Mouse (Mus musculus) common myeloid progenitor, adult 5-6 weeks (primary cell): Measurements from ENCODE around the gene Fam20b. TPM values are rescaled to one million over a fixed set of nuclear protein-coding genes. Genes with fewer than 3 reads are reported as not detected.

Experiments
- ATAC-seq: replicated peaks from 2 replicates; pipeline ENCODE4 v1.8.0; 2016; ENCODE audit warnings: low read depth, mild to moderate bottlenecking, moderate TSS enrichment, inconsistent platforms; ENCODE audit not compliant: poor library complexity, severe bottlenecking
- total RNA-seq: library from RNA; stranded (forward); fragments of 200-1000, 187-1606 nt; gene quantifications from 2 replicates; pipeline ENCODE4 v1.2.3, GENCODE M21; 2017

The Fam20b gene
- 35.0 and 35.9 TPM in 2 replicates for total RNA-seq

- peak; percentile 97 for ATAC-seq
Measured at GRCm38 (mm10) chr1:156718950-156719805, at the start of gene Fam20b. Fam20b (minus strand) TSS chr1:156719086.

DNA sequence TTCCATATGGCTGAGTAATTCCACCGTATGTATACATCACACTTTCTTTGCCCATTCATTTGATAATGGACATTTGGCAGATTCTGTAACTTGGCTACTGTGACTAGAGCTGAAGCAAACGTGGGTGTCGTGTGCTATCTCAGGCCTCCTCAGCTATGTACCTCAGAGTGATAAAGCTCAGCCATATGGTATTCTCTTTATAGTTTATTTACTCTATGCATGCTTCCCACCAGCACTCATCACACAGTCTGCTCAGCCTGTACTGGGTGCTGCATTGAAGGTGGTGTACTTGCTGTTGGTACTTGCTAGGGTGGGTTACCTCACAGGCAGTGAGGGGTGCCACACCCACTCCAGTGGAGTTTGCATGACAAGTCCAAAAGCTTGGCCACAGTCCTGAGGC is 46.4 kb upstream of the Fam20b start:
- ATAC-seq, result no peak

- ATAC-seq, result no peak
Measured at GRCm38 (mm10) chr1:156764584-156764983, 45.7 kb upstream of the Fam20b start.

- ATAC-seq, result no peak
Measured at GRCm38 (mm10) chr1:156763280-156763679, 44.4 kb upstream of the Fam20b start.

DNA sequence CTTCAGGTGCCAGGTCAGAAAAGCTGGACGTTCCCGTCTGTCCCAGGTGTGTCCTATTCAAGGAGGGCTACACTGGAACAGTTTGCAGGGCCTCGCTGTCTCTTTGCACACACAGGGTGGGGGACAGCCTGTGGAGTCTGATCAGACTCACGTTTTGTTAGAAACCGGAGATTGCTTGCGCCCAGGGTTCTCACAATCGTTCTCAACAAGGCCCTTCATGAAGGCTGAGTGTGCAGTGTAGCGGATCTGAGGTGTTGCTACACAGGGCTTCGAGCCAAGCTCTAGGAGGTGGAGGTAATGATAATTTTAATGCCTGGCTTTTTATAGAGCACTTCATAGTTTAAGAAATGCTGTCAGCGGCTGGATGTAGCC is 42.5 kb upstream of the Fam20b start:
- ATAC-seq, result no peak

DNA sequence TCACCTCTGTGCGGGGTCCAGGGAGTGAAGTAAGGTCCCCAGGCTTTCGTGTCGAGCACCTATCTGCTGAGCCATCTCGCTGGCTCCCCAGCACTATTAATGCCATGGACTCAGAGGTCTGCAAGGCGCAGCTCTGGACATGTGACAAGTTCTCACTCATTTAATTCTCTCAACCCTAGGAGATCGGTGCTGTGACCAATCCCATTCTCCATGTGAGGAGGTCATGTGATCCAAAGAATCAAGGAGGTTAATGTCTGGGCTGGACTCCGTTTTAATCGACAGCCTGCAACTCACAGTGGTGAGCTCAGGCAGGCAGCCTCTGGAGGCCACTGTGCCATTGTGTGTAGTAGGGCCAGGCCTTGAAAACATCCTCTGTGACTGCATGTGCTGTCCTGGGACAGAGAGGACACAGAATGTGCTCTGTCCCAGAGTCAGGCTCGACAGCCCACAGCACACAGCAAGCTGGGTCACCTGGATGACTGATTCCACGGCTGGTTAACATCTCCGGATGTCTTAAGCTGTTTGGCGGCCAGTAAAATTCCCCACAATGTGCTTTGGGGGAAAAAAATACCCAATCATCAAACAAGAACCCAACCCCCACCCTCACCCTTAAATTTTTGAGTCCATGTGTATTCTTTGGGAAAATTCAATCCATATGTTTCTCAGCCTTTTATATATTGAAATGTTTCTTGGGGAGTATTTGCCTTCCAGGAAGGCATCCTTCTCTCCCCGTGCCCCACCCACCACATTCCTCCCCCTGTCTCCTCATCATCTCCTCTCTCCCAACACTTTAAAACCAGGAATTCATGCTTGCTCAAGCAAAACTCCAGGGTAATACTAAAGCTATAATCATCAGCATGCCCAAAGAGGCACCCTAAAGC is 41.9 kb upstream of the Fam20b start:
- no peak for ATAC-seq

DNA sequence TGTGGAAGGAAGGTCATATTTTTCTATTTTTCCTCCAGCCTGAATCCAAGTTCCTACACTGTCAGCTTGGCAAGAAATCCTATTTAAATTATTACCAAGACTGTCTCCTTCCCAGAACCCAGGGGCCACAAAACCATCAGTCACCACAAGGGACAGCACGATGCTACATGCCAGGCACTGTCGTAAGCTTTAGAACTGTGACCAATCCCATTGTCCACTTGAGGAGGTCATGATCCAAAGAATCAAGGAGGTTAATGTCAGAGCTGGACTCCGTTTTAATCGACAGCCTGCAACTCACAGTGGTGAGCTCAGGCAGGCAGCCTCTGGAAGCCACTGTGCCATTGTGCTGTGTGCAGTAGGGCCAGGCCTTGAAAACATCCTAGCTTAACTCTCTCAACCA is 39.4 kb upstream of the Fam20b start:
- no peak for ATAC-seq

DNA sequence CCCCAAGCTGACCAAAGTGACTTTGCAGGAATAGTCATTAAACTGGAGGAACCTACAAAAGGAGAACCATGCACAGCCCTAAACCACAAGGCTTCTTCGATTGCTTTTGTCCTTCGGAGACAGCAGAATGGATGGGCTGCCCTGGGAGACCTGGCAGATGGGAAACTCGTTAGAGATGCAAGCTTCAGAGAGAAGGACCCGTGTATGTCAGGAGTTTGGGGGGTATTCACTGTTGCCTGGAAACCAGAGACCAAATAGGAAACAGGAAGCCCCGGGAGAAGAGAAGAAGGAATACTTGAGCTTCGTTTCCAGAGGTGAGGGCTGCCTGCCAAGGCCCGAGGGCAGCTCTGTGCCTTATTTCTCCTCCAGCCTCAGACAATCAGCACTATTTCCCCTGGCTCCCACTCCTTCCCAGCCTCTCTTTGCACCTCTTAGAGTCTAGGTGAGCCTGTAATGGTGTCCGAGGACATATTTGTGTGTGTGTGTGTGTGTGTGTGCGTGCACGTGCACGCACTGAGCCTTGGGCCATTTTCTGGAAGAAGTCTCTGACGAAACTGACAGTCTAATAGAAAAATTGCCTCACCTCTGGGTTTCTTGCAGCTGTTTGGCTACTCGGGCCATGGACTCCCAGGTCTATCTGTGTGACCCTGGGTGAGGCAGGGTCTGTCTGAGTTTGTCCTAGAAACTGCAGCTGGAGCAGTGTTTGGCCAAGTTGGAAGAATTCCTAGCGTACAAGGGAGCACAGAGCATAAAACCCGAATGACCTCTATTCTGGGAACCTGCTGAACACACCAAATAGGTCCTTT is 35.9 kb upstream of the Fam20b start:
- ATAC-seq, result peak; percentile 73

- peak; percentile 37; the same call in 1 of the 2 replicates for ATAC-seq
Measured at GRCm38 (mm10) chr1:156752990-156753389, 34.1 kb upstream of the Fam20b start.

GRCm38 (mm10) chr1:156752020-156752724 is 33.3 kb upstream of the Fam20b start:
- ATAC-seq, result peak; percentile 84

DNA sequence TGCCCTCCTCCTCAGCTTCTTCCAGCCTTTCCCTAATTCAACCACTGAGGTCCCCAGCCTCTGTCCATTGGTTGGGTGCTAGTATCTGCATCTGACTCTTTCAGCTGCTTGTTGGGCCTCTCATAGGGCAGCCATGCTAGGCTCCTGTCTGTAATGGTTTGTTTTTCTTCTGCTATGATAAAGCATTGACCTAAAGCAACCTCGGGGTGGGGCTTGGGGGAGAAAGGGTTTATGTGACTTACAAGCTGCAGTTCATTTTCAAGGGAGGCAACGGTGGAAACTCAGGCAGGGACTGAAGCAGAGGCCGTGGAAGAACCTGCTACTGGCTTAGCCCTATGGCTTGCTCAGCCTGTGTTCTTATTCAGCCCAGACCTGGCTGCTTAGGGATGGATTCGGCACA is 31.4 kb upstream of the Fam20b start:
- ATAC-seq, result no peak

DNA sequence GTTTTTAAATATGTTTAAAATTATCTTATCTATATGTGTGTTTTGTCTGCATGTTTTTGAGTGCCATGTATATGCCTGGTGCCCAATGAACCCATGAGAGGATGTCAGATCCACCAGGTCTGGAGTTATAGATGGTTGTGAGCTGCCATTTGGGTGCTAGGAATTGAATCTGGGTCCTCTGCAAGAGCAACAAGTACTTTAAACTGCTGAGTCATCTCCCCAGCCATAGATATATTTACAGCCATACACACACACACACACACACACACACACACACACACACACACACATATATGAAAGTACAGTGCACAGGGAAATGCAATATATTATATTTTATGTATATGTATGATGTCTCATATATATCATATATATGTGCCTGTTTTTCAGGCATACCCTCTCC is 30.2 kb upstream of the Fam20b start:
- no peak for ATAC-seq

DNA sequence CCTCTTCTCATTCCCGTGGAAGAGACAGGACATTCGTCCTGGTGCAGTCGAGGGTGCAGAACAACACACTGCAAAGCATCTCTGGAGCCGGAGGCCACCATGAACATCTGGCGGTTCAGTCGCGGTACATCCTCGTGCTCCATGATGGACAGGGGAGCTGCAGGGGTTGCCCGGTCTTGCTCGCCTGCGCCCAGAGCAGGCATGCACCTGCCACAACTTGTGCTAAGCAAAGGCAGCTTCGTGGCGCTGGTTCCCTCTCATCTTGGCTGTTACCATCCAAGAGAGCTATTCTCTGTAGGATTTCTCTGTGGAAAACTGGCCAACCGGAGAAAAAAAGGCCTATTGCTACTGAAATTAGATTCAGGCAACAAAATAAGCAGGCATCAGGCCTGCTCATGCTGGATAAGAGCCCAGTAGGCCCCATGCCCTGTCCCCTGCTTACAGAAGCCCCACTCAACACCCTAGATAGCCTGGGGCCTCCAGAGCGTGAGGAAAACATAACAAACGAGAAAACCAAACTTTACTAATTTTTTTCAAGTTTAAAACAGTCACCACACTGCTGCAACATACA is 29.6 kb upstream of the Fam20b start:
- no peak for ATAC-seq

GRCm38 (mm10) chr1:156745188-156745810 is 26.4 kb upstream of the Fam20b start:
- peak; percentile 83 for ATAC-seq

DNA sequence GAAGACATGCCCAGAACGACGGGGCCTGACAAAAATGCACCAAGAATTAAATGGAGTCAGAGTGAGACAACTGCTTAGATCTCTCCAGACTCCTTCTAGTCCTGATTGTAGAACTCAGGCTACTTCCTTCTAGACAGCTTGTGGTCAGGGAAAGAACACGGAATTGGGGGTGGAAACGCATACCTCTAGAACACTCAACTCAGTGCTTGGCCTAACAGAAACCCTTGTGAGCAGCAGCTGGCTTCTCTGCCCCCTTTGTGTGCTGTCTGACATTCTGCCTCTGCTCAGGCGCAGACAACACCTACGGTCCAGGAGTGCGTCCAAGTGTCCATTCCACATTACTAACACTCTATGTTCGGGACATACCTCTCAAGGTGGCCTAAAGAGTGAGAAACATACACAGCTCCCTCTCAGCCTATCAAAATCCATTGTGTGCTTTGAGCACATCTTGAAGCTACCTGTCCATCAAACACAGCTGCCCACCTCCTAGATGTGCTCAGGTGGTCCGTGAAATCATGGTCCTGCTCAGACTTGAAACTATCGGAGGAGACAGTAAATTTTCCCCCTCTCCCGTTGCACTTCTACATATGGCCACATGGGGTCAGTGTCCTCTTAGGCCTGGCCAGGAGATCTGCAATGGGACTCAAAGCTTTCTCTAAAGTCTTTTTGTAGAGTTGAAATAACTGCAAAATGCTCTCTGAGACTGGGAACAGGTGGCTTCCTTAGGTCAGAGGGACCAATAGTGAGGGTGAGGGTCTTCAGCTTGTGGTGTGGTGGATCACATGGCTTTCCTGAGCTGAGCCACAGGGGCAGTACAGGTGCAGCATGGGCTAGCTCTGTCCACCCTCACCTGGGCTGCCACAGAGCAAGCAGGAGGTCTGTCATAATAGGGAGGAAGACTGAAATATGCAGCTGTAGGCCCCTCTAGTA is 22.9 kb upstream of the Fam20b start:
- peak; percentile 68 for ATAC-seq

DNA sequence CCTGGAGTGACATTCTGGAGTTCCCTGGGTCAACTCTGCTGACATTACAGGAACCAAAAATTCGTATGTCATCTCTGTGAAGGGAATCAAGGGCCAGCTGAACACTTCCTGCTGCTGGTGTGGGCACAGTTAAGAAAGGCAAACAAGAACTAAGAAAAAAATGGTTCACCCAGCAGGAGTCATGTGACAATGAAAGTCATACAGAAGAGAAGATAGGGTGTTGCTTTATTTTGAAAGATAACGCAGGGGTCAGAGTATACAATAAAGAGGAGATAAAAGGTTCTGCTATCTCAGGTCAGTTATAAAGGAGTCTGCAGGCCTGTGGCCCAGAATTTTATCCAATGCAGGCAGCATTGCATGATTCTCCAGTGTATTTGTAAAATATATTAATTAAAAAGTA is 16.9 kb upstream of the Fam20b start:
- ATAC-seq, result 0 out of 2 replicates have a peak, but pooled peaks have one; percentile 10

GRCm38 (mm10) chr1:156734019-156734418 is 15.1 kb upstream of the Fam20b start:
- no peak for ATAC-seq

DNA sequence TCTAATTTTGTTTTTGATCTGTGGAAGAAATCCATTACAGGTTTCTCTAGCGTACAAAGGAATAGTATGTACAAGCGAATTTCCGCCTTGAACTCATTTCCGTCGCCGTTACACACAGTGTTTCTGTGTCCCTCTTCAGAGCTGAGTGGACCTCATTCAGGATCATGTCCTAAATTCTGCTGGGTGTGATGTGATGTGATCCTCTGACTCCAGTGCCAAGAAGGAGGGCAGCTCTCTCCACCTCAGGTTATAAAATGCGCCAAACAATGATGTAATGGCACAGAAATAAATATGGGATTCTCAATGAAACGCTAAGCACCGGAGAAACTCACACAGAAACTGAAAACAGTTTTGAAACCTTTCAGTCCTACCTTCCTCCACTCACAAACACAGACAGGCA is 14.7 kb upstream of the Fam20b start:
- ATAC-seq, result no peak
